Mouse (Mus musculus) small intestine, adult 2 months (tissue): ENCODE results near the gene Sik3.

Experiments
- CTCF ChIP-seq: fragments of 200-500 bp; IDR thresholded peaks from 2 replicates; pipeline ENCODE4 v1.5.1; 2012; ENCODE audit warnings: low read depth, mild to moderate bottlenecking, control low read depth, inconsistent platforms, low read length, moderate library complexity, mixed read lengths; ENCODE audit not compliant: insufficient replicate concordance, insufficient read length; ENCODE audit errors: extremely low read depth
- POLR2A ChIP-seq: fragments of 200-500 bp; IDR thresholded peaks from 2 replicates; pipeline ENCODE4 v1.6.1; 2012; ENCODE audit warnings: low read depth, mild to moderate bottlenecking, control low read depth, inconsistent platforms, low read length, moderate library complexity

GRCm38 (mm10) chr9:46256177-46256576 lies 243.6 kb downstream of the Sik3 start:
- TF ChIP-seq CTCF (no peak), POLR2A (no peak)
